Mouse (Mus musculus): ENCODE data around the gene Smim5.

Gene Smim5

GRCm38 (mm10) chr11:115920110-115920818, 20.5 kb downstream of the Smim5 start:
- ATAC-seq (ENCODE audit: insufficient number of reproducible peaks, low FRiP score, low TSS enrichment), result no peak

GRCm38 (mm10) chr11:115921986-115922385, 22.2 kb downstream of the Smim5 start:
- no peak for ATAC-seq (ENCODE audit: insufficient number of reproducible peaks, low FRiP score, low TSS enrichment)

- no peak for ATAC-seq (ENCODE audit: insufficient number of reproducible peaks, low FRiP score, low TSS enrichment)
Measured at GRCm38 (mm10) chr11:115929031-115929430, 29.3 kb downstream of the Smim5 start.

GRCm38 (mm10) chr11:115929818-115930217, 30.1 kb downstream of the Smim5 start:
- ATAC-seq (ENCODE audit: insufficient number of reproducible peaks, low FRiP score, low TSS enrichment), result no peak

GRCm38 (mm10) chr11:115931235-115931634, 31.5 kb downstream of the Smim5 start:
- no peak for ATAC-seq (ENCODE audit: insufficient number of reproducible peaks, low FRiP score, low TSS enrichment)

GRCm38 (mm10) chr11:115933108-115933746, 33.5 kb downstream of the Smim5 start, which contains the start of the genes Sap30bp and Recql5:
Gene Sap30bp, plus strand, starts transcription at chr11:115933282.
Gene Recql5, minus strand, starts transcription at chr11:115933477.
- peak; percentile 90; the same call in 1 of the 2 replicates for ATAC-seq (ENCODE audit: insufficient number of reproducible peaks, low FRiP score, low TSS enrichment)

GRCm38 (mm10) chr11:115933747-115934110, 34.0 kb downstream of the Smim5 start:
- ATAC-seq (ENCODE audit: insufficient number of reproducible peaks, low FRiP score, low TSS enrichment), result peak; percentile 20; the same call in 1 of the 2 replicates

- no peak for ATAC-seq (ENCODE audit: insufficient number of reproducible peaks, low FRiP score, low TSS enrichment)
Measured at GRCm38 (mm10) chr11:115939690-115940329, 40.0 kb downstream of the Smim5 start.

- no peak for ATAC-seq (ENCODE audit: insufficient number of reproducible peaks, low FRiP score, low TSS enrichment)
Measured at GRCm38 (mm10) chr11:115941980-115942379, 42.2 kb downstream of the Smim5 start.

- no peak for ATAC-seq (ENCODE audit: insufficient number of reproducible peaks, low FRiP score, low TSS enrichment)
Measured at GRCm38 (mm10) chr11:115945247-115945646, 45.5 kb downstream of the Smim5 start.

- ATAC-seq (ENCODE audit: insufficient number of reproducible peaks, low FRiP score, low TSS enrichment), result no peak
Measured at GRCm38 (mm10) chr11:115946221-115946828, 46.6 kb downstream of the Smim5 start.

GRCm38 (mm10) chr11:115948316-115948715, 48.5 kb downstream of the Smim5 start:
- ATAC-seq (ENCODE audit: insufficient number of reproducible peaks, low FRiP score, low TSS enrichment), result no peak; the same call in 1 of the 2 replicates

GRCm38 (mm10) chr11:115950719-115951118, 51.0 kb downstream of the Smim5 start:
- ATAC-seq (ENCODE audit: insufficient number of reproducible peaks, low FRiP score, low TSS enrichment), result no peak

- no peak for ATAC-seq (ENCODE audit: insufficient number of reproducible peaks, low FRiP score, low TSS enrichment)
Measured at GRCm38 (mm10) chr11:115954712-115955111, 54.9 kb downstream of the Smim5 start.

- ATAC-seq (ENCODE audit: insufficient number of reproducible peaks, low FRiP score, low TSS enrichment), result no peak
Measured at GRCm38 (mm10) chr11:115955195-115955858, 55.6 kb downstream of the Smim5 start.

Measured in cerebellum, adult (tissue).